Mouse (Mus musculus) small intestine, adult 2 months (tissue): ENCODE results near the gene Kcnq5. TPM values are rescaled to one million over a fixed set of nuclear protein-coding genes. Genes with fewer than 3 reads are reported as not detected.

Experiments
- H3K27ac ChIP-seq: fragments of 200-500 bp; 2 replicates; pipeline ENCODE4 v1.5.1; 2012; ENCODE audit warnings: low read depth, low read length, control low read depth, inconsistent platforms; ENCODE audit not compliant: insufficient read depth
- H3K27me3 ChIP-seq: fragments of 200-500 bp; 2 replicates; pipeline ENCODE4 v1.6.1; 2012; ENCODE audit warnings: mild to moderate bottlenecking, moderate library complexity, low read length, inconsistent platforms; ENCODE audit not compliant: control insufficient read depth, insufficient read depth
- H3K36me3 ChIP-seq: fragments of 200-500 bp; 2 replicates; pipeline ENCODE4 v1.6.1; 2012; ENCODE audit warnings: mild to moderate bottlenecking, low read length, control low read depth, inconsistent platforms; ENCODE audit not compliant: control insufficient read depth, insufficient read depth
- H3K4me1 ChIP-seq: fragments of 200-500 bp; 2 replicates; pipeline ENCODE4 v1.6.1; 2012; ENCODE audit warnings: low read length, inconsistent platforms, mixed read lengths; ENCODE audit not compliant: control insufficient read depth, insufficient read depth, insufficient read length
- H3K4me3 ChIP-seq: fragments of 200-500 bp; 2 replicates; pipeline ENCODE4 v1.5.1; 2012; ENCODE audit warnings: low read depth, mild to moderate bottlenecking, control low read depth, inconsistent platforms, low read length, moderate library complexity
- CTCF ChIP-seq: fragments of 200-500 bp; IDR thresholded peaks from 2 replicates; pipeline ENCODE4 v1.5.1; 2012; ENCODE audit warnings: low read depth, mild to moderate bottlenecking, control low read depth, inconsistent platforms, low read length, moderate library complexity, mixed read lengths; ENCODE audit not compliant: insufficient replicate concordance, insufficient read length; ENCODE audit errors: extremely low read depth
- POLR2A ChIP-seq: fragments of 200-500 bp; IDR thresholded peaks from 2 replicates; pipeline ENCODE4 v1.6.1; 2012; ENCODE audit warnings: low read depth, mild to moderate bottlenecking, control low read depth, inconsistent platforms, low read length, moderate library complexity
- WGBS: fragments of 180-500 bp; shearing (Covaris S2); methylation state at CpG from one replicate; pipeline ENCODE4 v1.1.7; 2018; 5-methylcytosine and 5-hydroxymethylcytosine counted together
- polyA plus RNA-seq: library from polyadenylated mRNA; depleted of rRNA; stranded (reverse); fragments of >200 nt; gene quantifications from 2 replicates; pipeline ENCODE4 v1.2.3, GENCODE M21; 2012

The Kcnq5 gene
- polyA plus RNA-seq, 1 experiment = 0.22 TPM

- WGBS = 61% methylated on average over 3 of the region's 3 CpGs
- Histone ChIP-seq H3K4me3 (no peak overlapping the region), H3K27ac (no peak overlapping the region), H3K36me3 (no peaks in the 10 kb centered on the region), H3K4me1 (no peaks in the 10 kb centered on the region), H3K27me3 (no peaks in the 10 kb centered on the region)
- TF ChIP-seq POLR2A (no peak), CTCF (no peak)
Observed at GRCm38 (mm10) chr1:21436753-21437152, 525.0 kb downstream of the Kcnq5 start.

- H3K27me3 ChIP-seq = no peaks in the 10 kb centered on the region
- no peak overlapping the region for H3K4me3 ChIP-seq
- no peak overlapping the region for H3K27ac ChIP-seq
- 61% methylated on average over 3 of the region's 3 CpGs for WGBS
- no peak for TF ChIP-seq POLR2A
- TF ChIP-seq CTCF = no peak
- no peaks in the 10 kb centered on the region for H3K36me3 ChIP-seq
- H3K4me1 ChIP-seq = no peaks in the 10 kb centered on the region
Observed at GRCm38 (mm10) chr1:21434853-21435252, 526.9 kb downstream of the Kcnq5 start.

DNA sequence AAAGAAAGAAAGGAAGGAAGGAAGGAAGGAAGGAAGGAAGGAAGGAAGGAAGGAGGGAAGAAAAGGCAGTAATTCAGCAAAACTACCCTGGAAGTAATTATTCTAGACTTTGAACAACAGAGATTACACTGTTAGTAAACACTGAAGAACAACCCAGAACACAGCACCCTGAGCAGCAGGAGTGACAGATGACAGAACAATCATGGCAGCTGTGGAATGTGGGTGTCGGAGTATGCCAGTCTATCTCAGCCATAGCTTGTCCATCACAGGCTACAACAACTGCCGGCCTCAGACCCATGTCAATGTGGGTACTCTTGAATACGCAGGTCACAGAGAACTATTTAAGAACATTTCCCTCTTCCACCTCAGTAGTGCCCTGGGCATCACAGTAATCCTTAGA is 530.1 kb downstream of the Kcnq5 start:
- Histone ChIP-seq H3K27ac (no peak overlapping the region), H3K4me3 (no peak overlapping the region), H3K4me1 (no peaks in the 10 kb centered on the region), H3K27me3 (no peaks in the 10 kb centered on the region), H3K36me3 (no peaks in the 10 kb centered on the region)
- 83% methylated on average over 3 of the region's 3 CpGs for WGBS
- TF ChIP-seq POLR2A (no peak), CTCF (no peak)

DNA sequence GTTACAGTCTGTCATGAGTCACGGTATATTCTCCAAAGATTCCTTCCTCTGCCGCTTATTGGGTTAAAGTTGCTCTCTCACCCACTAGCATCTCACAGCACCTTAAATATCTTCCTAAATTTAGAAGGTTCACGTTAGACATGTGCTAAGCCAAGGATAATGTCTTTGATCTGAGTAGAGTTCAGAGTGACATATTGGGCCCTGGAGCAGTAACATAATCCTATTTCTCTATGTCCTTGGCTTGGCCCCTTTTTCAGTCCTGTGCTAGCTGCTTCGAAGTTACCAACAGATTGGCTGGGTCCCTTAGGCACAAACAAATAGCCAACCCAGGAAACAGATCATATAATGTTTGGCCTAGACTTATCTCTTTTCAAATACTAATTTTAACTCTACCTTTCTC is 533.7 kb downstream of the Kcnq5 start:
- H3K36me3 ChIP-seq = no peaks in the 10 kb centered on the region
- TF ChIP-seq CTCF = no peak
- H3K27ac ChIP-seq = no peak overlapping the region
- H3K27me3 ChIP-seq = no peaks in the 10 kb centered on the region
- H3K4me3 ChIP-seq = no peak overlapping the region
- whole genome bisulfite sequencing = 86% methylated on average over 4 of the region's 4 CpGs
- no peaks in the 10 kb centered on the region for H3K4me1 ChIP-seq

GRCm38 (mm10) chr1:21425654-21426053 is 536.1 kb downstream of the Kcnq5 start:
- Histone ChIP-seq H3K4me1 (no peaks in the 10 kb centered on the region), H3K4me3 (no peak overlapping the region), H3K36me3 (no peaks in the 10 kb centered on the region), H3K27ac (no peak overlapping the region), H3K27me3 (no peaks in the 10 kb centered on the region)
- 87% methylated on average over 2 of the region's 2 CpGs for WGBS
- TF ChIP-seq POLR2A = no peak
- no peak for TF ChIP-seq CTCF

DNA sequence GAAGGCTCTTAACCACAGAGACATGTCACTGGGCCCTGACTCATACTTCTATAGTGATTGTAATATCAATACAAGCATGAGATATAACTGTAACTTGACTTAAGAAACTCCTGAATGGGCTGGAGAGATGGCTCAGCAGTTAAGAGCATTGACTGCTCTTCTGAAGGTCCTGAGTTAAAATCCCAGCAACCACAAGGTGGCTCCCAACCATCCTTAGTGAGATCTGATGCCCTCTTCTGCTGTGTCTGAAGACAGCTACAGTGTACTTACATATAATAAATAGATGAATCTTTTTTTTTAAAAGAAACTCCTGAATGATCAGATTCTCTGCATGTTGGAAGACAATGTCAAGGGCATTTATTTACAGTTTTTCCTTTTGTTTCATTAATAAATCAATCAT is 542.4 kb downstream of the Kcnq5 start:
- no peaks in the 10 kb centered on the region for H3K36me3 ChIP-seq
- H3K4me3 ChIP-seq = no peak overlapping the region
- TF ChIP-seq CTCF (no peak), POLR2A (no peak)
- no peaks in the 10 kb centered on the region for H3K27me3 ChIP-seq
- no peaks in the 10 kb centered on the region for H3K4me1 ChIP-seq
- no peak overlapping the region for H3K27ac ChIP-seq

GRCm38 (mm10) chr1:21412197-21412555 is 549.6 kb downstream of the Kcnq5 start:
- 89% methylated on average over 2 of the region's 2 CpGs for WGBS

More at GRCm38 (mm10) chr1:21412197-21412555, 549.6 kb downstream of the Kcnq5 start:
- Histone ChIP-seq H3K27me3 (no peaks in the 10 kb centered on the region), H3K4me3 (no peak overlapping the region), H3K4me1 (no peaks in the 10 kb centered on the region), H3K27ac (no peak overlapping the region), H3K36me3 (no peaks in the 10 kb centered on the region)
- TF ChIP-seq CTCF (no peak), POLR2A (no peak)
